Mouse (Mus musculus): ENCODE measurements around the gene Zkscan14. TPM values are rescaled to one million over a fixed set of nuclear protein-coding genes. Genes with fewer than 3 reads are reported as not detected.

Zkscan14 gene
- polyA plus RNA-seq, 1 experiment, result 2.3 TPM

- no peak for TF ChIP-seq GATA1 (IDR thresholded peaks at IDR 0.05; ENCODE audit: low read length)
Observed at GRCm38 (mm10) chr5:145207954-145208353, 6.3 kb upstream of the Zkscan14 start.

- TF ChIP-seq GATA1 (IDR thresholded peaks at IDR 0.05; ENCODE audit: low read length), result no peak
Observed at GRCm38 (mm10) chr5:145207385-145207784, 5.7 kb upstream of the Zkscan14 start.

GRCm38 (mm10) chr5:145205041-145205440 is 3.4 kb upstream of the Zkscan14 start:
- no peak for TF ChIP-seq GATA1 (IDR thresholded peaks at IDR 0.05; ENCODE audit: low read length)

DNA sequence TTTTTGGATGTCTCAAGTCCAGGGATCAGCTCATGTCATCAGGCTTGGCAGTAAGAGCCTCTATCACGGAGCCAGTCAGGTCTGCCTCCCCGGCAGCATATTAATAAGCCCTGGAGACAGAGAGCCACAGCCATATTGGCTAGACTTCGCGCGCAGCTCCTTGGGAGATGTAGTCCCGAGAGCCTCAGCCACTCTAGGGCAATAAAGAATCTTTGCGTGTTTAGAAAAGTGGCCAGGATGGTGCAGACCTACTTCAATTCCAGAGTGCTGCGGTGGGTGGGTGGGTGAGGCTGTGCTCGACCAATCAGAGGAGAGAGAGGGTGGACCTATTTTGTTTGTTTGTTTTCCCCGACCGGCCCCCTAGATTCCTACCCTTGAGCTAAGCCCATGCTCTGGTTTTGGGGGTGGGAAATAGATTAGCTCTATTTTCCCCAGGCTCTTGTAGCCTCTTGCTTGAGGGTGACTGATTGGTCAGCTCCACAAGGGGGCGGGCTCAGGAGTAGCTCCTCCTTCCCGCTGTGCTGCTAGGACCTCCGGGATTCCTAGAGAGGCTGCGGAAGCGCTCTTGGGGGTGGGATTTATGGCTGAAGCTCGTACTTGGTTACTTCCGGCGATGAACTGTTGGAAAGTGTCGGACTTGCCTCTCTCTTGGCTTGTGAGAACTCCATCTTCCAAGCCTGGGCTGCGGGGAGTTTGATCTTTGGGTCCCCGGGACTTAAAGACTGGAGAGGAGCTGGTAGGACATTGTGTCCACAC is 2.4 kb upstream of the Zkscan14 start, which contains the start of gene Zkscan5:
Gene Zkscan5 (plus strand): TSS at position 627 of the 756 bp plus-strand sequence.
- TF ChIP-seq GATA1 (IDR thresholded peaks at IDR 0.05; ENCODE audit: low read length), result no peak

- no peak for TF ChIP-seq GATA1 (IDR thresholded peaks at IDR 0.05; ENCODE audit: low read length)
Observed at GRCm38 (mm10) chr5:145202446-145202845, 778 bp upstream of the Zkscan14 start.

DNA sequence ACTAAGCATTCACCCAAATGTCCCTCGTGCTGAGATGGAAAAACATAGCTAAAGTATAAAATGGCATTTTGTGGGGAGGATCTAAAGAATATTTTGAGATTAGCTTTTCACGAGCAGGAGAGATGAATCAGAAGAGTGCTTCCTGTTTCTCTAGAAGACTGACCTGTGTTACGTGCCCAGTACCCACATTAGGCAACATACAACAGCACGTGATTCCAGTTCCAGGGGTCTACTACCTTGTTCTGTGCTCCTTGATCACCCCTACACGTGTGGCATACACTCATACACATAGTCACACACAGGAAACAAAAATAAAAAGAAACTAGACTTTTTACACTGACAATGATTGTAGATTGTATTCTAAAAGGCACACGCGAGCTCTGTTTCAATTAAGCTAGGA is 1.3 kb downstream of the Zkscan14 start:
- no peak for TF ChIP-seq GATA1 (IDR thresholded peaks at IDR 0.05; ENCODE audit: low read length)

DNA sequence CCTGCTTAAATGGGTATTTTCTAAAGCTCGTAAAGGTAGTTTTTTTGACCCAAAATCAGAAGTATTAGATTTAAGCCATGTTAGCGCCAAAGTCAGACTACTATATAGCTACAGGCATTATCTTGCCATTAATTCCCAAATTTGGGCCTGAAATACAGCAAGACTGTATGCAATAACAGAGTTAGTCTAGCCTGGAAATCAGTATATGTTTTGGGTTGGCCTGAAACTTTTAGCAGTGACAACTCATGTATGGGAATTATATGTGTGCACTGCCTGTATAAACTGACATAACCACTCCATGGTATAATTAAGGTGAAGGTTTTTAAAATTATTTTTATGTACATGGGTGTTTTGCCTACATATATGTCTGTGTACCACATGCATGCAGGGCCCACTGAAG is 9.7 kb downstream of the Zkscan14 start, which contains the start of gene Atp5j2:
Gene Atp5j2 (minus strand): TSS at position 101 of the 400 bp plus-strand sequence.
- TF ChIP-seq GATA1 (IDR thresholded peaks at IDR 0.05; ENCODE audit: low read length), result no peak

GRCm38 (mm10) chr5:145190875-145191798 is 10.5 kb downstream of the Zkscan14 start:
- TF ChIP-seq GATA1 (IDR thresholded peaks at IDR 0.05; ENCODE audit: low read length), result no peak

GRCm38 (mm10) chr5:145190373-145190772 is 11.3 kb downstream of the Zkscan14 start:
- no peak for TF ChIP-seq GATA1 (IDR thresholded peaks at IDR 0.05; ENCODE audit: low read length)

GRCm38 (mm10) chr5:145189416-145189815 is 12.3 kb downstream of the Zkscan14 start:
- no peak for TF ChIP-seq GATA1 (IDR thresholded peaks at IDR 0.05; ENCODE audit: low read length)

DNA sequence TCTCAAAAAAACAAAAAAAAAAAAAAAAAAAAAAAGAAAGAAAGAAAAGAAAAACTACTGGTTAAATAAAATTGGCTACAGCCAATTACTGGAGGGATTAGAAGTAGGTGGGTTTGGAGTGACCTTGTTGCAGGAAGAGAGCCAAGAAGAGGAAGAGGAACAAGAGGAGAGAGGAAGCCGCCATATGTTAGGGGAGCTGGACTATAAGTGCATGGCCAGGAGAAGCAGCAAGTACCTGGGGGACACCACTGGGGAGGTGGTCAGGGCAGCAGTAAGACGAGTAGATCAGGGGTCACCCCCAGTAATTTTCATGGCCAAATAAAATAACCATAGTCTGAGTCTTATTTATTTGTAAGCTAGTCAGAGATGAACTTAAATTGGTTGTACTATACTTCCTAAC is 16.4 kb downstream of the Zkscan14 start:
- TF ChIP-seq GATA1 (IDR thresholded peaks at IDR 0.05; ENCODE audit: low read length), result no peak

DNA sequence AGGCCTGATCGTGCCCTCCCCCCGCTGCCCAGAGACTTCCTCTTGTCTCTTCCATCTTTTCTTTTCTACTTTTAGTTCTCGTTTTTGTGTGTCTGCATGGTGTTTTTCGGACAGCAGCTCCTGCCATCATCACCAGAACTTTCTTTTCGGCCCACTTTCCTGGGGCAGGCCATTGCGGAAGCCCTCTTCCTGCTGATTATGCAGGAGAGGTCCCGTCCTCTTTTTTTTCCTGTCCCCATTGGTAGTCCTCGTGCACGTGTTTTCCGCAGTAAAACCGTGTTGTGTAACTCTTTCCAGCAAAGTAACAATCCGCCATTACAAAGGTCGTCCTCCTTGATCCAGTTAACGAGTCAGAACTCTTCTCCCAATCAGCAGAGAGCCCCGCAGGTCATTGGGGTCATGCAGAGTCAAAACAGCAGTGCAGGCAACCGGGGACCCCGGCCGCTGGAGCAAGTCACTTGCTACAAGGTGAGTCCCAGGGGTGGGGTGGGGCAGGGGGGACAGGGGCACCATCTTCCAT is 23.1 kb downstream of the Zkscan14 start:
- TF ChIP-seq GATA1 (IDR thresholded peaks at IDR 0.05; ENCODE audit: low read length), result no peak

DNA sequence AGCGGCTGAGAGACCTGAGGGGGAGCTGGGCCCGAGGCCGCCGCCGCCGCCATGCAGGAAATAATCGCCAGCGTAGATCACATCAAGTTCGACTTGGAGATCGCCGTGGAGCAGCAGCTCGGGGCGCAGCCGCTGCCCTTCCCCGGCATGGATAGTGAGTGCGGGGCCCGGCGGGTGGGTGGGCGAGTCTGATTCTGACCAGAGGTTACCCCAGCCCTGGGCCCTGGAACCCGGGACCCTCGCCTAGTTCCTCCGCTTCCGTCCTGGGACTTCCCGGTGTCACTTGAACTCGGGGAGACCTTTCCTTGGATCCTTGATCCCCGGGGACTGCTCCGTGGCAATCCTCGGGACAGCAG is 34.4 kb downstream of the Zkscan14 start:
- TF ChIP-seq GATA1 (IDR thresholded peaks at IDR 0.05; ENCODE audit: low read length), result no peak

- no peak for TF ChIP-seq GATA1 (IDR thresholded peaks at IDR 0.05; ENCODE audit: low read length)
Observed at GRCm38 (mm10) chr5:145166536-145167305, 34.9 kb downstream of the Zkscan14 start, which contains the start of the genes Ptcd1 and Cpsf4. Gene Ptcd1 (minus strand): TSS chr5:145167108. Gene Cpsf4 (plus strand): TSS chr5:145167213.

DNA sequence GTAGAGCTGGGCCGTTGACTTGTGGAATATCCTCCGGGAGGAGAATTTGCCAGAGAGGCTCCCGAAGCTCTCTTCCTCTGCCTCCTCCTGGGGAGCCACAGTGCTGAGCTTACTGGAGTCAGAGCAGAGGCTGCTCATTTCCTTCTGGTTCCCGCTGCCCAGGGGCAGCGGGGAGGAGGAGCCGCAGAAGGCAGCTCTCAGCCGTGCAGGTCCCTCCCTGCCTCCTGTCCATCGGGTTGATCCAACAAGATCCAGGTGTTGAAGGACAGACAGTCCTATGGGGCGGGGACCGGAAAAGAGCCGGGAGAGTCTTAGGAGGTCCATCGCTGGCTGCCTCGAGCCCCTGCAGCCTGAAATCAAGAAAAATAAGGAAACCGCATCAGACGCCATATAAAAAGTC is 36.5 kb downstream of the Zkscan14 start:
- TF ChIP-seq GATA1 (IDR thresholded peaks at IDR 0.05; ENCODE audit: low read length), result no peak
